Mouse (Mus musculus): ENCODE measurements around the gene Taldo1. TPM values are rescaled to one million over a fixed set of nuclear protein-coding genes. Genes with fewer than 3 reads are reported as not detected.
A peak's percentile ranks its signal among the peaks of the same experiment; 100 is the strongest.
"Not testable (repeated sequence)": the region's sequence is repeated elsewhere in the genome, so short reads cannot be mapped to it uniquely, and the experiment has no call there.

Taldo1 gene
- polyA plus RNA-seq, 1 experiment from 2014 or later, result 272 TPM

GRCm38 (mm10) chr7:141390326-141391259 lies 1.4 kb upstream of the Taldo1 start:
- WGBS, result 49% methylated on average over 9 of the region's 9 CpGs
- peaks cover under 1% of the 10 kb centered on the region; the same call in 1 of the 2 replicates for H3K36me3 ChIP-seq
- no peak overlapping the region for H3K4me3 ChIP-seq
- peaks cover 16% of the 10 kb centered on the region for H3K4me1 ChIP-seq
- no peak overlapping the region for H3K4me2 ChIP-seq
- no peak overlapping the region for H3K9ac ChIP-seq
- 0 out of 2 replicates have a peak, but pooled peaks cover 3% of the 10 kb centered on the region for H3K27me3 ChIP-seq
- H3K27ac ChIP-seq, result no peak overlapping the region
- H3K9me3 ChIP-seq, result no peaks in the 10 kb centered on the region
- no peak for ATAC-seq (ENCODE audit: insufficient number of reproducible peaks, low FRiP score, low TSS enrichment, low read depth)

GRCm38 (mm10) chr7:141392552-141393222 lies 688 bp downstream of the Taldo1 start:
- Histone ChIP-seq H3K4me3 (peak overlapping the region; percentile 82), H3K27me3 (0 out of 2 replicates have a peak, but pooled peaks cover 3% of the 10 kb centered on the region), H3K27ac (peak overlapping the region; percentile 82), H3K4me1 (peaks cover 16% of the 10 kb centered on the region), H3K9me3 (no peaks in the 10 kb centered on the region), H3K36me3 (peaks cover 18% of the 10 kb centered on the region), H3K9ac (peak overlapping the region; percentile 39), H3K4me2 (peak overlapping the region; percentile 90)
- WGBS, result 30% methylated on average over 9 of the region's 9 CpGs
- ATAC-seq (ENCODE audit: insufficient number of reproducible peaks, low FRiP score, low TSS enrichment, low read depth), result no peak

- 0 out of 2 replicates have a peak, but pooled peaks cover 3% of the 10 kb centered on the region for H3K27me3 ChIP-seq
- 82% methylated on average over 7 of the region's 7 CpGs for WGBS
Observed at GRCm38 (mm10) chr7:141394158-141394557, 2.2 kb downstream of the Taldo1 start.

GRCm38 (mm10) chr7:141394771-141395170 lies 2.8 kb downstream of the Taldo1 start:
- Histone ChIP-seq H3K36me3 (peaks cover 32% of the 10 kb centered on the region), H3K9me3 (no peaks in the 10 kb centered on the region), H3K4me1 (peaks cover 16% of the 10 kb centered on the region), H3K4me2 (no peak overlapping the region), H3K4me3 (no peak overlapping the region), H3K27ac (no peak overlapping the region), H3K9ac (no peak overlapping the region), H3K27me3 (no peaks in the 10 kb centered on the region)
- 22% methylated on average over 6 of the region's 6 CpGs for WGBS
- ATAC-seq (ENCODE audit: insufficient number of reproducible peaks, low FRiP score, low TSS enrichment, low read depth), result no peak

More at GRCm38 (mm10) chr7:141394158-141394557, 2.2 kb downstream of the Taldo1 start:
- Histone ChIP-seq H3K36me3 (peaks cover 29% of the 10 kb centered on the region), H3K9me3 (no peaks in the 10 kb centered on the region), H3K4me3 (no peak overlapping the region), H3K9ac (no peak overlapping the region), H3K4me2 (no peak overlapping the region), H3K4me1 (peaks cover 16% of the 10 kb centered on the region), H3K27ac (no peak overlapping the region)
- ATAC-seq (ENCODE audit: insufficient number of reproducible peaks, low FRiP score, low TSS enrichment, low read depth), result no peak

GRCm38 (mm10) chr7:141395348-141395747 lies 3.3 kb downstream of the Taldo1 start:
- no peak overlapping the region for H3K4me3 ChIP-seq
- peaks cover 16% of the 10 kb centered on the region for H3K4me1 ChIP-seq
- no peak overlapping the region for H3K4me2 ChIP-seq
- H3K9me3 ChIP-seq, result no peaks in the 10 kb centered on the region
- peaks cover 38% of the 10 kb centered on the region for H3K36me3 ChIP-seq
- H3K9ac ChIP-seq, result no peak overlapping the region
- ATAC-seq (ENCODE audit: insufficient number of reproducible peaks, low FRiP score, low TSS enrichment, low read depth), result no peak
- H3K27me3 ChIP-seq, result no peaks in the 10 kb centered on the region
- no peak overlapping the region for H3K27ac ChIP-seq
- 85% methylated on average over 1 of the region's 1 CpGs for WGBS

DNA sequence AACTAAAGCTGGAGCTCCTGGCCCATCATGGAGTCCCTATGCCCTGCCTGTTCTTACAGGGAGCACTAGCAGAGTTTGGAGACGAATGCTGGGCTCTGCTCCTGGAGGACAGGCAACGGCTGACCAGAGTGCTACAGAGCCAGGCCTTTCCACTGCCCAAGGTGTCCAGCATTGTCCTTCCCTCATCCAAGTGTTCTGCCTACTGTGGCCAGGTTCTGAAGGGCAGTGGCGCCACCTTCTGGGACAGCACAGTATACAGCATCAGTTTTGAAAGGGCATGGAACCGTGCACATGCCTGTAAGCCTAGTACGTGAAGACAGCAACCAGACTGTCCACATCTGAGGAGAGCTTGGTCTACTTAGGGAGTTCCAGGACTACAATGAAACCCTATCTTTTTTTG lies 11.3 kb downstream of the Taldo1 start:
- Histone ChIP-seq H3K9me3 (no peaks in the 10 kb centered on the region), H3K9ac (no peak overlapping the region), H3K27ac (no peak overlapping the region), H3K36me3 (peaks cover 51% of the 10 kb centered on the region), H3K4me2 (no peak overlapping the region), H3K27me3 (no peaks in the 10 kb centered on the region), H3K4me3 (no peak overlapping the region), H3K4me1 (no peaks in the 10 kb centered on the region)
- 47% methylated on average over 5 of the region's 5 CpGs for WGBS
- no peak for ATAC-seq (ENCODE audit: insufficient number of reproducible peaks, low FRiP score, low TSS enrichment, low read depth)

DNA sequence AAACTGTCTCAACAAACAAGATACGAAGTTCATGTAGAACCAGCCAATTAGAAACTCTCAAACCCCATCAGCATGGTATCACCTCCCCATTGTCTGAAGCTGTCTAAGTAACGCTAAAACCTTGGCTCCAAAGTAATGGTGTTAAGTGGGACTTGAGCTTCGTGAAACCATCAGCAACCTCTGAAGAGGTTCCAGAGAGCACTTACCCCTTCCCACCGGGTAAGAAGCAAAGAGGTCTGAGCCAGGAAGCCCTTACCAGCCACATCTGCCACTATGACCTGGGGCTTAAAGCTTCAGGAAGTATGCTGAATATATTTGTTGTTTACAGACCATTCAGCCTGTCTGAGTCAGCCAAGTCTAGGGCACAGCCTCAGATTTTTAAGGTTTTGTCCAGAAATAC lies 13.5 kb downstream of the Taldo1 start:
- 80% methylated on average over 4 of the region's 4 CpGs for WGBS
- Histone ChIP-seq H3K4me2 (no peak overlapping the region), H3K4me3 (no peak overlapping the region), H3K9me3 (no peaks in the 10 kb centered on the region), H3K27me3 (no peaks in the 10 kb centered on the region), H3K4me1 (peaks cover 5% of the 10 kb centered on the region; the same call in 1 of the 2 replicates), H3K36me3 (peaks cover 56% of the 10 kb centered on the region), H3K27ac (no peak overlapping the region), H3K9ac (no peak overlapping the region)
- ATAC-seq (ENCODE audit: insufficient number of reproducible peaks, low FRiP score, low TSS enrichment, low read depth), result no peak

- not testable (repeated sequence) for H3K4me3 ChIP-seq; ATAC-seq (ENCODE audit: insufficient number of reproducible peaks, low FRiP score, low TSS enrichment, low read depth); H3K27me3 ChIP-seq; H3K9me3 ChIP-seq; H3K4me2 ChIP-seq; H3K4me1 ChIP-seq; H3K27ac ChIP-seq; H3K9ac ChIP-seq
- 95% methylated on average over 7 of the region's 7 CpGs for WGBS
- peaks cover 46% of the 10 kb centered on the region for H3K36me3 ChIP-seq
Observed at GRCm38 (mm10) chr7:141407670-141408069, 15.7 kb downstream of the Taldo1 start.

GRCm38 (mm10) chr7:141408833-141409232 lies 16.8 kb downstream of the Taldo1 start:
- no peak overlapping the region for H3K27ac ChIP-seq
- 0 out of 2 replicates have a peak overlapping the region, but pooled peaks have one; percentile 10 for H3K9ac ChIP-seq

DNA sequence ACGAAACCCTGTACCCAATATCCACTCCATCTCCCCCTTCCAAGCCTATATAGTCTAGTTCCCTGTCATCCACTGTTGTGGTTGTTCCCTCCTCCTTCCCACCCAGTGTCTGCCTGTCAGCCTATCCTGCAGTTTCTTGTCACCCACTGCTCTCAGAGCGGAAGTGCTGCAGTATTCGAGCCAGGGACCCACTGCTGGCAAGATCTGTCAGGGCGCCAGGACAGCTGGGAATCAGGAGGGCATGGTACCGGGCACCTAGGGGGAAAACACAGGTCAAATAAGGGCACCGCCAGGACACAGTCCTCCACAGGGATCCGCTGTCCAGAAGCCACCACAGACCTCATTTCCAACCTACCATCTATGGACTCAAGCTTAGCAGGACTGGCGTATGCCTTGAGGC lies 18.6 kb downstream of the Taldo1 start:
- H3K36me3 ChIP-seq, result peaks cover 39% of the 10 kb centered on the region
- no peaks in the 10 kb centered on the region for H3K9me3 ChIP-seq
- H3K9ac ChIP-seq, result no peak overlapping the region
- no peaks in the 10 kb centered on the region for H3K27me3 ChIP-seq
- H3K4me2 ChIP-seq, result no peak overlapping the region
- H3K27ac ChIP-seq, result no peak overlapping the region
- 89% methylated on average over 8 of the region's 8 CpGs for WGBS
- ATAC-seq (ENCODE audit: insufficient number of reproducible peaks, low FRiP score, low TSS enrichment, low read depth), result no peak
- peaks cover 17% of the 10 kb centered on the region for H3K4me1 ChIP-seq
- H3K4me3 ChIP-seq, result no peak overlapping the region

More at GRCm38 (mm10) chr7:141408833-141409232, 16.8 kb downstream of the Taldo1 start:
- H3K4me2 ChIP-seq, result no peak overlapping the region
- no peak for ATAC-seq (ENCODE audit: insufficient number of reproducible peaks, low FRiP score, low TSS enrichment, low read depth)
- no peaks in the 10 kb centered on the region for H3K9me3 ChIP-seq
- peaks cover 12% of the 10 kb centered on the region for H3K4me1 ChIP-seq
- no peak overlapping the region for H3K4me3 ChIP-seq
- no peaks in the 10 kb centered on the region for H3K27me3 ChIP-seq
- 14% methylated on average over 11 of the region's 11 CpGs for WGBS
- peaks cover 39% of the 10 kb centered on the region for H3K36me3 ChIP-seq

DNA sequence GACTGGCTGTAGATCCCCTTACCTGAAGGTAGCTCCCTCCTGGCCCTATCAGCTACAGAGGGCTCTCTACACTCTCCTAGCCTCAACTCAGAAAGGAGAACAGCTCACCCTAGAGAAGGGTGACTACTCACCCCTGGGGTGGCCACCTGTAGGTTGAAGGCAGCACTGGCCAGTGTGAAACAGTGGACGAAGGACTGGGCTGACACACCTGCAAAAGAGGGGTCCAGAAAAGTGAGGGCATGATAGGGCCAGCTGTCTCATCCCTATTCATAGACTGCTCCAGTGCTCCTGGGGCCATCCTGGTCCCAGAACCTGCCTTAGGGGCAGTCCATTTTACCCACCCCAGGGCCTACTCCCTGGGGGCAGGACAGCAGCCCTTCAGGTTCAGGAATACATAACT lies 19.7 kb downstream of the Taldo1 start:
- Histone ChIP-seq H3K36me3 (peaks cover 39% of the 10 kb centered on the region), H3K4me3 (no peak overlapping the region), H3K9ac (no peak overlapping the region), H3K4me2 (no peak overlapping the region), H3K9me3 (no peaks in the 10 kb centered on the region), H3K27ac (no peak overlapping the region), H3K4me1 (peaks cover 17% of the 10 kb centered on the region), H3K27me3 (no peaks in the 10 kb centered on the region)
- WGBS, result 100% methylated on average over 1 of the region's 1 CpGs
- no peak for ATAC-seq (ENCODE audit: insufficient number of reproducible peaks, low FRiP score, low TSS enrichment, low read depth)

DNA sequence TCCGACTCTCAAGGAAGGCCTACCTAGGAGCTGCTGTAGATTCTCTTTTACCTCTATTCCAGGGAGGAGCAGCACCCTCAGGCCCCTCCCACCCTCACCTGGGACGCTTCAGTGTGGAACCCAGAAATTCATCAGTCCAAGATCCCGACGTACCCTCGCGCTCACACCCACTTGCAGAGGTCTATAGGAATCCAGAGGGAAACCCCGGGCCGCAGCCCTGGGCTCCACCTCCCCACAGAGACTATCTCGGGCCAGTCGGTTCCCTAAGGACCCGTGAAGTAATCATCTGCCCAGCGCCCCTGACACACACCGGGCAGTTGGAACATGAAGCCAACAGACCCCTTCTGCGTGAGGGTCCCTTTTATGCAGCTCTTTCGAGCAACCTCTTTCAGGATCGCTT lies 21.3 kb downstream of the Taldo1 start:
- Histone ChIP-seq H3K9me3 (no peaks in the 10 kb centered on the region), H3K4me1 (peaks cover 17% of the 10 kb centered on the region), H3K27me3 (no peaks in the 10 kb centered on the region), H3K9ac (peak overlapping the region; percentile 69), H3K4me2 (peak overlapping the region; percentile 79), H3K27ac (peak overlapping the region; percentile 83), H3K36me3 (peaks cover 32% of the 10 kb centered on the region), H3K4me3 (peak overlapping the region; percentile 62)
- no peak for ATAC-seq (ENCODE audit: insufficient number of reproducible peaks, low FRiP score, low TSS enrichment, low read depth)
- 2% methylated on average over 16 of the region's 16 CpGs for WGBS

All from limb, embryonic 15.5 days (tissue).